Mouse (Mus musculus) CH12.LX (cell line): ENCODE results near the gene Fn3krp. TPM values are rescaled to one million over a fixed set of nuclear protein-coding genes. Genes with fewer than 3 reads are reported as not detected.
A peak's percentile ranks its signal among the peaks of the same experiment; 100 is the strongest.

Source experiments
- DNase-seq: peaks from one replicate; pipeline ENCODE4 v3.0.0-alpha.2; 2013; ENCODE audit errors: extremely low read depth
- H3K27ac ChIP-seq: 2 replicates; pipeline ENCODE4 v1.5.1; 2012; ENCODE audit warnings: low read depth, mild to moderate bottlenecking, control low read depth, moderate library complexity; ENCODE audit not compliant: insufficient read depth
- H3K27me3 ChIP-seq: replicated peaks from 2 replicates; pipeline ENCODE3; 2012; ENCODE audit warnings: inconsistent platforms
- H3K36me3 ChIP-seq, 2 experiments: replicated peaks in 1 of 2; 2 replicates each; pipeline versions ENCODE3 to v1.6.1; 2012; ENCODE audit warnings: inconsistent platforms in 1 of 2, low read length in 1 of 2, mild to moderate bottlenecking in 1 of 2, mixed read lengths in 1 of 2, moderate library complexity in 1 of 2; ENCODE audit not compliant: control insufficient read depth in 1 of 2, insufficient read depth in 1 of 2
- H3K4me1 ChIP-seq, 2 experiments: 2 replicates each; pipeline ENCODE4 v1.6.1; 2012; ENCODE audit warnings: inconsistent platforms in 1 of 2, moderate library complexity in 1 of 2; ENCODE audit not compliant: insufficient read depth in 2 of 2, control insufficient read depth in 1 of 2
- H3K4me2 ChIP-seq: 2 replicates; pipeline ENCODE4 v1.6.1; 2012; ENCODE audit warnings: low read depth, mild to moderate bottlenecking, control low read depth; ENCODE audit not compliant: poor library complexity, insufficient read depth, severe bottlenecking
- H3K4me3 ChIP-seq, 3 experiments: fragments of 150-350 bp in 1 of 3; sonication (generic) in 1 of 3; replicated peaks in 1 of 3; 2 replicates each; pipeline versions ENCODE3 to v1.5.1; 2011 to 2012; ENCODE audit warnings: low read depth in 2 of 3, low read length in 2 of 3, mild to moderate bottlenecking in 2 of 3, moderate library complexity in 2 of 3, control low read depth in 1 of 3, improper control_type of control experiment in 1 of 3, inconsistent platforms in 1 of 3, mixed read lengths in 1 of 3; ENCODE audit not compliant: poor library complexity in 1 of 3
- H3K79me2 ChIP-seq: replicated peaks from 2 replicates; pipeline ENCODE4 v1.6.1; 2012; ENCODE audit warnings: mild to moderate bottlenecking, moderate library complexity; ENCODE audit not compliant: control insufficient read depth, poor library complexity, insufficient read depth, severe bottlenecking; ENCODE audit errors: extremely low read depth
- H3K9ac ChIP-seq: 2 replicates; pipeline ENCODE4 v1.6.1; 2012; ENCODE audit warnings: low read depth, mild to moderate bottlenecking, control low read depth, moderate library complexity; ENCODE audit not compliant: insufficient read depth
- H3K9me3 ChIP-seq: replicated peaks from 2 replicates; pipeline ENCODE3; 2012; ENCODE audit warnings: low read length, inconsistent platforms, mixed read lengths
- CHD1 ChIP-seq: IDR thresholded peaks from 2 replicates; pipeline ENCODE4 v1.6.1; 2012; ENCODE audit warnings: low read depth, low read length, improper control_type of control experiment, inconsistent platforms
- CHD2 ChIP-seq: IDR thresholded peaks from 2 replicates; pipeline ENCODE4 v1.6.1; 2011; ENCODE audit warnings: low read length, improper control_type of control experiment
- CTCF ChIP-seq, 2 experiments: IDR thresholded peaks in 1 of 2; conservative IDR thresholded peaks in 1 of 2; 2 replicates each; pipeline ENCODE4 v1.5.1; 2011 to 2012; ENCODE audit warnings: low read depth in 2 of 2, low read length in 2 of 2, improper control_type of control experiment in 1 of 2, inconsistent platforms in 1 of 2, mild to moderate bottlenecking in 1 of 2, moderate library complexity in 1 of 2
- EP300 ChIP-seq: IDR thresholded peaks from 2 replicates; pipeline ENCODE4 v1.6.1; 2011; ENCODE audit warnings: low read length, improper control_type of control experiment
- ETS1 ChIP-seq: conservative IDR thresholded peaks from 2 replicates; pipeline ENCODE4 v1.6.1; 2012; ENCODE audit warnings: low read depth, mild to moderate bottlenecking, inconsistent platforms, low read length, improper control_type of control experiment, moderate library complexity
- MAZ ChIP-seq: IDR thresholded peaks from 2 replicates; pipeline ENCODE4 v1.6.1; 2012; ENCODE audit warnings: low read depth, mild to moderate bottlenecking, inconsistent platforms, low read length, improper control_type of control experiment, moderate library complexity
- MEF2A ChIP-seq: IDR thresholded peaks from 2 replicates; pipeline ENCODE4 v1.6.1; 2014; ENCODE audit warnings: low read depth, mild to moderate bottlenecking, inconsistent platforms, low read length, improper control_type of control experiment, borderline replicate concordance
- MXI1 ChIP-seq: IDR thresholded peaks from 2 replicates; pipeline ENCODE4 v1.6.1; 2011; ENCODE audit warnings: mild to moderate bottlenecking, low read depth, low read length, improper control_type of control experiment
- NRF1 ChIP-seq: IDR thresholded peaks from 2 replicates; pipeline ENCODE4 v1.6.1; 2014; ENCODE audit warnings: low read depth, mild to moderate bottlenecking, inconsistent platforms, low read length, improper control_type of control experiment, moderate library complexity
- PAX5 ChIP-seq: IDR thresholded peaks from 2 replicates; pipeline ENCODE4 v1.6.1; 2012; ENCODE audit warnings: low read length, inconsistent platforms, mixed read lengths
- POLR2AphosphoS2 ChIP-seq: IDR thresholded peaks from 2 replicates; pipeline ENCODE4 v1.6.1; 2011; ENCODE audit warnings: low read depth, low read length, improper control_type of control experiment
- RCOR1 ChIP-seq: conservative IDR thresholded peaks from 2 replicates; pipeline ENCODE4 v1.6.1; 2012; ENCODE audit warnings: low read depth, mild to moderate bottlenecking, inconsistent platforms, low read length, improper control_type of control experiment
- SMC3 ChIP-seq: IDR thresholded peaks from 2 replicates; pipeline ENCODE4 v1.6.1; 2011; ENCODE audit warnings: low read depth, low read length, improper control_type of control experiment
- TCF12 ChIP-seq: IDR thresholded peaks from 2 replicates; pipeline ENCODE4 v1.6.1; 2014; ENCODE audit warnings: low read depth, mild to moderate bottlenecking, inconsistent platforms, low read length, improper control_type of control experiment
- UBTF ChIP-seq: IDR thresholded peaks from 2 replicates; pipeline ENCODE4 v1.6.1; 2012; ENCODE audit warnings: low read depth, mild to moderate bottlenecking, inconsistent platforms, low read length, improper control_type of control experiment, moderate library complexity
- USF1 ChIP-seq: IDR thresholded peaks from 2 replicates; pipeline ENCODE4 v1.6.1; 2014; ENCODE audit warnings: low read depth, mild to moderate bottlenecking, inconsistent platforms, low read length, improper control_type of control experiment
- USF2 ChIP-seq: conservative IDR thresholded peaks from 2 replicates; pipeline ENCODE4 v1.6.1; 2011; ENCODE audit warnings: low read depth, low read length, improper control_type of control experiment
- ZC3H11A ChIP-seq: IDR thresholded peaks from 2 replicates; pipeline ENCODE4 v1.6.1; 2012; ENCODE audit warnings: low read depth, mild to moderate bottlenecking, inconsistent platforms, low read length, improper control_type of control experiment
- ZKSCAN1 ChIP-seq: IDR thresholded peaks from 2 replicates; pipeline ENCODE4 v1.6.1; 2012; ENCODE audit warnings: low read depth, inconsistent platforms, low read length, improper control_type of control experiment, borderline replicate concordance
- ZMIZ1 ChIP-seq: IDR thresholded peaks from 2 replicates; pipeline ENCODE4 v1.6.1; 2012; ENCODE audit warnings: low read depth, mild to moderate bottlenecking, inconsistent platforms, low read length, improper control_type of control experiment
- dilution Hi-C: fragments of 300-500 bp; cut with MboI; formaldehyde crosslinking; loops from 2 replicates; pipeline ENCODE4 v1.14.3; 2020; ENCODE audit warnings: low sequenced_read_pairs; ENCODE audit not compliant: extremely low pct_unique_long_range_greater_than_20kb, extremely low pct_ligation_motif_present
- in situ Hi-C: fragments of 300-500 bp; cut with MboI; formaldehyde crosslinking; loops from 3 replicates; pipeline ENCODE4 v1.14.3; 2019; ENCODE audit warnings: low sequenced_read_pairs, low pct_ligation_motif_present, low pct_unique_long_range_greater_than_20kb, mixed read lengths
- polyA plus RNA-seq: library from polyadenylated mRNA; unstranded; fragments of >175 nt; gene quantifications from 2 replicates; pipeline ENCODE4 v1.2.1, GENCODE M21; 2012; ENCODE audit warnings: low read depth; ENCODE audit not compliant: insufficient read length
- total RNA-seq, 2 experiments: library from RNA; depleted of rRNA; stranded (reverse); fragments of 300-350 nt in 1 of 2; fragments of >200 nt in 1 of 2; gene quantifications; 2 replicates each; pipeline ENCODE4 v1.2.3; 2012 to 2014

Fn3krp gene
- total and polyA plus RNA-seq, 3 experiments, result 3.6 to 11.2 (median 9.8) TPM

DNA sequence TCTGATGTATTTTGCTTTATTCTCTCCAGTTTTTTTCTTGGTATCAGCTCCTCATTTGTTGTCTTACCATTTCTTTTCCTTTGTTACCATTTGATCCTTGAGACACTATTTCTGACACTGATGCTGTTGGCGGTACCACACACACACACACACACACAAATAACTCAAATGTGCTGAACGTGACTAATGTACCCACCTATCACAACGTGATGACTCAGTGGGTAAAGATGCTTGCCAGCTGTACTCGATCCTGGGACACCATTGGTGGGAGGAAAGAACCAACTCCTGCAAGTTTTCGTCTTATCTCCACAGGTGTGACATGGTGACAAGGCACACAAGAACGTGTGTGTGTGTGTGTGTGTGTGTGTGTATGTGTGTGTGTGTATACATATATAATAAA lies 47.9 kb upstream of the Fn3krp start:
- peaks cover 2% of the 10 kb centered on the region for H3K9me3 ChIP-seq
- no peaks in the 10 kb centered on the region for H3K4me1 ChIP-seq
- H3K27ac ChIP-seq, result no peak overlapping the region
- no peak overlapping the region for H3K4me3 ChIP-seq
- dilution Hi-C loops, result no loop called here
- no peaks in the 10 kb centered on the region for H3K79me2 ChIP-seq
- no peak overlapping the region for H3K9ac ChIP-seq
- H3K4me2 ChIP-seq, result no peak overlapping the region
- no peak for TF ChIP-seq ETS1
- in situ Hi-C loops, result no loop called here
- no peak for DNase-seq
- peaks cover 15% of the 10 kb centered on the region for H3K27me3 ChIP-seq
- H3K36me3 ChIP-seq, result no peaks in the 10 kb centered on the region

DNA sequence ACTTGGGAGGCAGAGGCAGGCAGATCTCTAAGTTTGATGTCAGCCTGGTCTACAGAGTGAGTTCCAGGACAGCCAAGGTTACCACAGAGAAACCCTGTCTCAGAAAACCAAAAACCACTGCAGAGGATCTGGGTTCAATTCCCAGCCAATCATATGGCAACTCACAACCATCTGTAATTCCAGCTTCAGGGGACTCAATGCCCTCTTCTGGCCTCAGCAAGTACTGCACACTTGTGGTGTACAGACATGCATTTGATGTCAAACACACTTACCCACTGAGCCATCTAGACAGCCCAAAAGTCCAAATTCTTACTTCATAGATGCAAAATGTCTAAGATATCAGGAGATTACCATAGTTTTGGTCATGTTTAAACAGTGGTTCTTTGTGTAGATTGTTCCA lies 42.6 kb upstream of the Fn3krp start:
- Histone ChIP-seq H3K4me3 (no peak overlapping the region), H3K9me3 (peaks cover 7% of the 10 kb centered on the region), H3K4me2 (no peak overlapping the region), H3K27me3 (peaks cover 7% of the 10 kb centered on the region), H3K9ac (no peak overlapping the region), H3K36me3 (no peaks in the 10 kb centered on the region), H3K27ac (no peak overlapping the region), H3K79me2 (no peaks in the 10 kb centered on the region), H3K4me1 (no peaks in the 10 kb centered on the region)
- dilution Hi-C loops, result no loop called here
- in situ Hi-C loops, result no loop called here
- TF ChIP-seq CTCF (conservative IDR thresholded peaks at IDR 0.05 in 1 of 2, IDR thresholded peaks at IDR 0.05 in 1 of 2; ENCODE audit: low read depth in 2 of 2, low read length in 2 of 2) (peak in 1 of 2 experiments; percentile 8; a peak in 1 of 4 replicates), UBTF (no peak)
- DNase-seq, result no peak

DNA sequence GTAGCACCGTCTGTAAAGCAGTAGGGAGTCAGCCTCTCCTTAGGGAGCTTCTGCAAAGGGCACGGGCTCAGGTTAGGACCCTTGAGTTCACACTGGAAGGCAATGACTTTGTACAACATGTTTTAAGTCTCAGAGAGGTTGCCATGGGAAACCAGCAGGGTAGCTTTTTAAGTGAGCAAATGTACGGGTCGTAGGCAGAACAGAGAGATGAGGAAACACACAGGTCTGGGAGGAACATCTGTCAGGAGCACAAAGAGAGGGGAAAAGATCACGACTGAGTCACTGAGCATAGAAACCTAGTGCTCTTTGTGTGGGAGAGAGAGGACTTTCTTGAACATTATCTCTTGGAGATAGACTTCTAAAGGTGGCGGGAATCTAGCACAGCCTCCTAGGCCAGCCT lies 40.9 kb upstream of the Fn3krp start:
- Histone ChIP-seq H3K27ac (no peak overlapping the region), H3K9me3 (peaks cover 7% of the 10 kb centered on the region), H3K4me3 (no peak overlapping the region), H3K9ac (no peak overlapping the region), H3K79me2 (no peaks in the 10 kb centered on the region), H3K4me2 (no peak overlapping the region), H3K4me1 (no peaks in the 10 kb centered on the region)
- dilution Hi-C loops, result no loop called here
- DNase-seq, result no peak
- in situ Hi-C loops, result no loop called here
- TF ChIP-seq USF2 (no peak), MXI1 (no peak), EP300 (no peak), ZMIZ1 (no peak), SMC3 (no peak), MEF2A (no peak), ZC3H11A (no peak), CTCF (conservative IDR thresholded peaks at IDR 0.05 in 1 of 2, IDR thresholded peaks at IDR 0.05 in 1 of 2; ENCODE audit: low read depth in 2 of 2, low read length in 2 of 2) (no peak), NRF1 (no peak), ZKSCAN1 (no peak), CHD1 (no peak), RCOR1 (no peak), CHD2 (no peak), MAZ (no peak), TCF12 (no peak), POLR2AphosphoS2 (no peak), PAX5 (no peak), USF1 (no peak)
- TF ChIP-seq, all 38 proteins: peak for 0
- H3K27me3 ChIP-seq, result peaks cover 3% of the 10 kb centered on the region
- H3K36me3 ChIP-seq, result no peaks in the 10 kb centered on the region
